Mouse (Mus musculus) c-Kit-positive CD71-positive TER-119-negative erythroid progenitor cells, embryonic 14.5 days (primary cell): ENCODE measurements around the gene Mfsd6.

Source experiments
- DNase-seq: peaks from one replicate; pipeline ENCODE4 v3.0.0-alpha.2; 2013; ENCODE audit warnings: low read depth

The Mfsd6 gene

DNA sequence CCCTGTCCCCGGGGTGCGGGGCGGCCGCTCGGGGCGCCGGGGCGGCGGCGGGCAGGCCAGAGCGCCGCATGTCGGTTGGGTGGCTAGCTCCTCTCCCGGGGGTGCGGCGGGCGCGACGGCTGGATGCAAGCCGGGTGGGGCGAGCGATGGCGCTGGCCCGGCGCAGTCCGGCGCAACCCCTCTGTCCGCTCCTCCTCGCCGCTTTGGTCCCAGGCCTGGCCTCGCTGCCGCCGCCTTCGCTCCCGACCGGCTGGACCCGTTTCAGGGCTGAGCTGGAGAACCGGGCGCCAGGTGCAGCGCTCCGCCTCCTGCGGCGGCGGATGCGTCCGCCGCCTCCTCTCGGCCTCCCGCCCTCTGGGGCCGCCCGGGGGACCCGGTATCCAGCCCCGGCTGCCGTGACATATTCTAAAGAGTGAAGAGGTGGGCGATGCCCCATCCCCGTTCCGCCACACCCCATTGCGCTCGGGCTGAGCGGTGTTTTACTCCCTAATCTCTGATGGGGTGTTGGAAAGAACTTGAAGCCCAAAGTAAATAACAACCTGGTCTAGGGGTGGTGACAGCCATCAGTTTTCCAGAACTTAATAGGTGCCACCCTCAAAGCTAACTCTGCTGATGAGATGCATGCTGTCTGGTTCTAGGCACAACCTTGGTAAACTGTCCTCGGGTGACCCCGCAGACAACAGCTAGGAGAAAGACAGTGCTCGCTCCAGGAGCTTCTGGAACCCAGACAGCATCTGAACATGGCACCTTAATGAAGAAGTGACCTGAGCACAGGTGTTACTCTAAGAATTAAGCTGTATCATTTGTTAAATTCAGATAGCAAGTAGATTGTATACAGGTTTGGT, at the start of gene Mfsd6:
Mfsd6 (minus strand) TSS at position 407 of the 845 bp plus-strand sequence.
- DNase-seq = no peak

DNA sequence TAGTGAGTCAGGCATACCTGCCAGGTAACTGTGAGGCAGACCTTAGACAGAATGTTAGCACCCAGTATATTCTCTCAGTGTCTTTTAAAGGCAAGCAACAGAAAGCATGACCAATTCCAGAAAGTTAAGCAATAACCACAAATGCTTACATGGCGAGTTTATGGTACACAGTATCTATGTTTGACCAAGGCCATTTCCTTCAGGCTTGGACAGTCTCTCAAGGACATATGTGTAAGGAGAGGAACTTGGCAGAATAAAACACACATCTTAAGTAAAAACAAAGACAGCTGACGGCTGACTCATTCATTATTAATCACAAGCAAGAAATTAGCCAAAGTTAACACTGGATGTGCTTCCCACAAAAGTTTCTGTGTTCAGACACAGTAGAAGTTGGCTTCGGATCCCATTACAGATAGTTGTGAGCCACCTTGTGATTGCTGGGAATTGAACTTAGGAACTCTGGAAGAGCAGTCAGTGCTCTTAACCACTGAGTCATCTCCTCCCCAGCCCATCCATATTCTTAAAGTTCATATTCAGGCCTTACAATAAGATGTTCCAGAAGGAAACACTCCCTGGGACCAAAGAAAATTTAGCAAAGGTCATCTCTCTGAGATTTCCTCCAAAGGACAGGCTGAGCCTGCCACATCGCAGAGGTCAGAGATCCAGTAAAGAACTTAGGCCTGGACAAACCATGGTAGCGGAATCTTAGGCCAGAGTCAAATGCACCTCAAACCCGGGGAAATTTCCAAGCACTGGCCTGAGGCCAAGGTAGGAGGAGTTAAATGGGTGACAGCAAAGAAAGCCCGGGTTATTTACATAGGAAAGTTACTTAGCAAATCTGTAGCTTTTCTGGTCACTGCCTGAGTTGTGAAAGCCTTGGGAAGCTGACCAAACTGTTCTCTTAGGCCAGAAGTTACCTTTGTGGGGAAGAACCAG, 38.2 kb upstream of the Mfsd6 start:
- no peak for DNase-seq

DNA sequence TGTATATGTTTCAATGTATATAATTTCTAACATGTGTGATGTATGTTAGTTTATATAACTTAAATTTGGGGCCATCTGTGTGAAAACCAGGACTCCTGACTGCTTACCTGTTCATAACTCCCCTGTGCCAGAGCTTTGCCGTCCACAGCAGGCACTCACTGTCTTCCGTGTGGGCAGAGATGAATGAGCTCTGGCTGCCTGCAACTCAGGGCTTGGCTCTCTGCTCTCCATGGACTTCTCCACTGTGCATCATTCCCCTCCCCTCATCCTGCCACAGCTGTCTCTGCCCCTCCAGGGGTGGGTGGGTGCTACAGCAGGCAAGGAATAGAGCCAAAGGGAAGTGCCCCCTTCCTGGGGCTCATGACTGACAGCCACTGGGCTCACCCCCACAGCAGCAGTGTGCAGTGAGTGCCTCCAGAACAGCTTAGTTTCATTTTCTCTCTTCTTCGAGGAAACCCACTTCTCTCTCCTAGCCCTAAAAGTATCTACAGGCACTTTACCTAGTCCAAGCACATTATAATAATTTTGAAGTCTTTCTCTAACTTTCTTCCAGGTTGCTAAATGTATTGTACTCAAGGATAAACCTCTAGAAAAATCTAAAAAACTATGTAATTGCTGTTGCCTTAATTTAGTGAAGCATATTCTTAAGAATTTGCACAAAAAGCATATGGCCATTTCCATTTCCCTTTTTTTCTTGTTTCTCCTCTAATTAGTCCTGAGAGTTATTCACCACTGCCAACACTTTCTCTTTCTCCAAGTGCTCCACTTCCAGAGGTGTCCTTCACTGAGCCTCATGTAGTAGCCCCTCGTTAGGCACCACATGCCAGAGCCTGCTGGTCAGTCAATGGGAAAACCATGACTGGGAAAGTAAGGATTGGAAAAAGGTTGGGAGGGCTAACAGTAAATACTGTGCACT, 36.9 kb upstream of the Mfsd6 start:
- no peak for DNase-seq

- no peak for DNase-seq
These were observed 30.9 kb upstream of the Mfsd6 start for GRCm38 (mm10) chr1:52758174-52758573.

- no peak for DNase-seq
These were observed 27.1 kb upstream of the Mfsd6 start for GRCm38 (mm10) chr1:52754331-52754730.

DNA sequence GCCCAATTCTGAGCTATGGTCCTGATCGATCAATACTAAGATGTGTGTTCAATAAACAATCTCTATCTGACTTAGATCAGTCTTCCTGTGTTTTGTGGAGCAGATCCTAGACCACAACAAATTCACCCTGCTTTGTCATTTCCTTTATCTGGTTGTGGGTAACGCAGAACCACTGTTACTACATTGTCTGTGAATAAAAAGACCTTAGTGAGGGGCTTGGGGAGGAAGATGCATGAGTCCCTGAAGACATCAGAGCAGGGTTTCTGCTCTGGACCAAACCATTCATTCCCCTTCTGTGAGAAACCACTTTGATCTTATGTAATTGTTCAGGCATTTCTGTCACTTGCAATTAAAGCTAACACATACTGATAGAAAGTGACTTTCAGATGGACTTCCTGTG, 26.6 kb upstream of the Mfsd6 start:
- DNase-seq = no peak

DNA sequence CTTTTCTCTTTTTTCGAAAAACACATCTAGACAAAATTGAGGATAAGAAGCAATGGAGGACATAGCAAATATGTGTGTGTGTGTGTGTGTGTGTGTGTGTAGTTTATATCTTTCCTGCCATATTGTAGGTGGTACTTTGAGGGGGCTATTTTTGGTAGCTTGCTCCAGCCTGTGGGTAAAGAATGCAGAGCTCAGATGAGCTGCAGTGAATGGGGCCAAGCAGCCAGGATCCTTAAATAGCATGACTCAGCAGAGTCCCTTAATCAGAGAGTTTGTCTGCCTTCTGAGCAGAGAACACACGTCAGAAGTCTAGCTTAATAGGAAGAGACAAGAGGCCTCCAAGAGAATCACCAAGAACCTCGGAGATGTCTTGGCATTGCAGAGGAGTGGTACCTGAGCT, 25.4 kb upstream of the Mfsd6 start:
- DNase-seq = no peak

GRCm38 (mm10) chr1:52751634-52752033, 24.4 kb upstream of the Mfsd6 start:
- no peak for DNase-seq

GRCm38 (mm10) chr1:52749978-52750377, 22.7 kb upstream of the Mfsd6 start:
- no peak for DNase-seq

GRCm38 (mm10) chr1:52748260-52748659, 21.0 kb upstream of the Mfsd6 start:
- peak; percentile 41 for DNase-seq

GRCm38 (mm10) chr1:52742567-52742966, 15.3 kb upstream of the Mfsd6 start:
- no peak for DNase-seq

DNA sequence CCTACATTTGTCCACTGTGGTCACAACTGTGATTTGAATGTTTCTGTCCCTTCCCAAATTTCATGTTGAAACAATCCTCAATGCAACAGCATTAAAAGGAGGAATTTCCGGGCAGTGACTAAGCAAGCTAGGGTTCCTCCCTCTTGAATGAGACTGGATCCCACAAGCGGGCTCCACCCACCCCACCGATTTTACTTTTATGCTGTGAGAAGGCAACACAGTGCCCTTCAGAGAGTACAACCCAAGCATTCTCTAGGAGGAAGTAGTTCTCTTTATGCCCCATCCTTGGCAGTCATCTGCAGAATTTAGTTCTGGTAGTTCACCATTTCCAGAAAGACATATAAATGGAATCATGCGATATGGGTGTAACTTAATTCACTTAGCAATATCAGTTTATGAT, 6.9 kb upstream of the Mfsd6 start:
- no peak for DNase-seq

DNA sequence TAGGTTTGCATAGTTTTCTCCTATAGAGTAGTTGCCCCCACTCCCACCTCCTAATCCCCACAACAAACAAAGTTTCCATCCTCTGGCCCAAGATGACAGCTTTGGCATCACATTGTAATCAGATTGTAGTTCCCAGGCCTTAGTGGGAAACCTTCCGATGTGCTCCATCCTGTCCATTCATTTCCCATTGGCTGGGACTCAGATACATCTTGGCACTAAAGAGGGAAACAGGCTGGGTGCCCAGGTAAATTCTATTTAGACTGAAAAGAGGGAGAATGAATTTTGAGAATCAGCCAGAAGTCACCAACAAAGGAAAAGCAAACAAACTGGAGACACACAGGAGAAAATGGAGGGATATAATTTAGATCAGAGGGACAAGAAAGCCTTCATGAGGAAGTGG, 3.0 kb upstream of the Mfsd6 start:
- DNase-seq = no peak

GRCm38 (mm10) chr1:52728857-52729489, 1.7 kb upstream of the Mfsd6 start:
- DNase-seq = no peak

GRCm38 (mm10) chr1:52726371-52727055, 749 bp downstream of the Mfsd6 start:
- DNase-seq = no peak

GRCm38 (mm10) chr1:52722586-52722985, 4.7 kb downstream of the Mfsd6 start:
- no peak for DNase-seq

- no peak for DNase-seq
These were observed 8.2 kb downstream of the Mfsd6 start for GRCm38 (mm10) chr1:52719096-52719495.

GRCm38 (mm10) chr1:52718068-52718748, 9.1 kb downstream of the Mfsd6 start:
- no peak for DNase-seq

DNA sequence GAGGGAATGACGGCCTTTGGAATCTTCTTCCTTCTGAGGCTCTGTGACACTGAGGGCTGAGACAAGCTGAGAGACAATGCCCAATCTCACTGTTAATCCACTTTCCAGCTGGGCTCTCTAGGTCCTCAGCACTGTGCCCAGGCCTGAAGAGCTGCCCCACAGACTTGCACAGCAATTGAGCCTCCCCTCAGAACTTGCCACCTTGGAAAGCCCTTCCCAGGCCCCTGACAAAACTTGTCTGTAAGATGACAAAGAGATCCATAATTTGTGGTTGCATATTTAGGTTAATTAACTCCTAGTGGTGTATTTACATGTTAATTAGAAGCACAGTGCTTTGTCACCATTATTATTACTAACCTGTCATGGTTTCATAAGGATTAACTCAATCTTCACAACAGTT, 12.8 kb downstream of the Mfsd6 start:
- DNase-seq = no peak

DNA sequence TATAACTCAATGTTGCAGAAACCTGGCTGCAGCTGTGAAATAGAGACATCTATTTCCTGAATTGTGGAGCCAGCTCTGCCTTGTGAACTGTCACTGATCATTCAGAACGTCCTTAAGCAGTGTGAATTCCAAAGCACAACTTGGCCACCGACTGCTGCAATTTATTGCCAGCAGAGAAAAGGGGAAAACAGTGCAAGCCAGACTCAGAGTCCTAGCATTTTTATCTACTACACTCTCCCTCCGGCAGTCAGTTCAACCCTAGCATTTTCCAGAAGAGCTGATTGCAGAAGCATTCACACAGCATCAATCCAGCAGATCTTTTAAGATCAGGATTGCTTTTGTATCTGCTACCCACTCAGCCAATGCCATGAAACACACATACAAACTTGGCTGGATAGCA, 13.2 kb downstream of the Mfsd6 start:
- DNase-seq = no peak
